Mouse (Mus musculus) testis, adult 2 months (tissue): ENCODE measurements around the gene Smim17. TPM values are rescaled to one million over a fixed set of nuclear protein-coding genes. Genes with fewer than 3 reads are reported as not detected.
A peak's percentile ranks its signal among the peaks of the same experiment; 100 is the strongest.
"Not testable (repeated sequence)": the region's sequence is repeated elsewhere in the genome, so short reads cannot be mapped to it uniquely, and the experiment has no call there.

ENCODE experiments used
- H3K27ac ChIP-seq: fragments of 200-500 bp; 2 replicates; pipeline ENCODE4 v1.5.1; 2012; ENCODE audit warnings: low read depth, low read length; ENCODE audit not compliant: control insufficient read depth, insufficient read depth
- H3K27me3 ChIP-seq: fragments of 200-500 bp; 2 replicates; pipeline ENCODE4 v1.6.1; 2012; ENCODE audit warnings: mild to moderate bottlenecking, low read length, moderate library complexity; ENCODE audit not compliant: control insufficient read depth, insufficient read depth
- H3K36me3 ChIP-seq: fragments of 200-500 bp; 2 replicates; pipeline ENCODE4 v1.6.1; 2012; ENCODE audit warnings: mild to moderate bottlenecking, low read length; ENCODE audit not compliant: control insufficient read depth, insufficient read depth
- H3K4me1 ChIP-seq: fragments of 200-500 bp; 2 replicates; pipeline ENCODE4 v1.6.1; 2012; ENCODE audit warnings: low read length; ENCODE audit not compliant: control insufficient read depth, insufficient read depth
- H3K4me3 ChIP-seq: fragments of 200-500 bp; 2 replicates; pipeline ENCODE4 v1.5.1; 2012; ENCODE audit warnings: low read depth, mild to moderate bottlenecking, low read length, moderate library complexity, mixed read lengths; ENCODE audit not compliant: control insufficient read depth
- CTCF ChIP-seq: fragments of 200-500 bp; IDR thresholded peaks from 2 replicates; pipeline ENCODE4 v1.5.1; 2012; ENCODE audit warnings: low read depth, mild to moderate bottlenecking, inconsistent platforms, low read length, moderate library complexity; ENCODE audit not compliant: control insufficient read depth, insufficient read depth, insufficient replicate concordance
- POLR2A ChIP-seq: fragments of 200-500 bp; IDR thresholded peaks from 2 replicates; pipeline ENCODE4 v1.6.1; 2012; ENCODE audit warnings: low read depth, mild to moderate bottlenecking, inconsistent platforms, low read length, moderate library complexity; ENCODE audit not compliant: control insufficient read depth
- polyA plus RNA-seq: library from polyadenylated mRNA; depleted of rRNA; stranded (reverse); fragments of >200 nt; gene quantifications from 2 replicates; pipeline ENCODE4 v1.2.3, GENCODE M21; 2012

Gene Smim17
- polyA plus RNA-seq, 1 experiment: 0.61 TPM

DNA sequence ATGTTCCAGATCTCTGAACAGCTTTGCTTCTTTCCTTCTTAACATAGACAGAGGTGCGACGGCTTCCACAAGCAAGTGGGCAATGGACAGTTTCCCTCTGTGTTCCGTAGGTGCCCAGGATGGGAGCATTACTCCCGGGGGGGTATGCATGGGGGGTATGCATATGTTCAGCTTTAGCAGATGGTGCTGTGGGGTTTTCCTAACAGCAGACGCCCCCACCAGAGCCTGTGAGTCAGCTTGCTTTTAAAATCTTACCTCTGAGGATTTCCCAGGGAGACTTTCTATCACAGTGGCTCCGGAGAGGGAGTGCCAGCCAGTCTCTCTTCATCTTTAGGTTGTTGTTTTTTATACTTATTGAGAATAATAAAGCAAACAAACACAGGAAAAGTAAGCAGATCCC is 21.4 kb downstream of the Smim17 start:
- TF ChIP-seq CTCF (no peak), POLR2A (no peak)
- Histone ChIP-seq H3K27ac (no peak overlapping the region), H3K4me1 (peaks cover 14% of the 10 kb centered on the region), H3K27me3 (no peaks in the 10 kb centered on the region), H3K4me3 (peak overlapping the region; percentile 42), H3K36me3 (no peaks in the 10 kb centered on the region)

DNA sequence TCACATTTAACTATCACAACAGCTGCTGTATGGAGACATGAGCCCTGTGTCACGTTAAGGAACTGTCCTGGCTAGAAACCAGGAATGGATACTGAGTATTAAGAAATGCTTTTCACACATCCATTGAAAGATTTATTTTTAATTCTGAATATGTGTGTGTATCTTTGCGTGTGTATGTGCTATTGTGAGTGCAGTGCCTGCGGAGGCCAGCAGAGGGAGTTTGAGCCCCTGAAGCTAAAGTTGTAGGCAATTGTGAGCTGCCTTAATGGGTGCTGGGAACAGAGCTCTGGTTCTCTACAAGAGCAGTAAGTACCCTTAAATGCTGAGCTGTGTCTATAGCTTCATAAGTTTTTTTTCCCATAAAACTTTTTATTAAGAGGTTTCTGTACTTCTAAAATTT is 30.9 kb downstream of the Smim17 start:
- no peaks in the 10 kb centered on the region for H3K27me3 ChIP-seq
- TF ChIP-seq CTCF (peak; percentile 37; the same call in 1 of the 2 replicates), POLR2A (no peak)
- no peaks in the 10 kb centered on the region; the same call in 1 of the 2 replicates for H3K4me1 ChIP-seq
- H3K36me3 ChIP-seq: no peaks in the 10 kb centered on the region; the same call in 1 of the 2 replicates
- H3K4me3 ChIP-seq: no peak overlapping the region
- H3K27ac ChIP-seq: no peak overlapping the region

DNA sequence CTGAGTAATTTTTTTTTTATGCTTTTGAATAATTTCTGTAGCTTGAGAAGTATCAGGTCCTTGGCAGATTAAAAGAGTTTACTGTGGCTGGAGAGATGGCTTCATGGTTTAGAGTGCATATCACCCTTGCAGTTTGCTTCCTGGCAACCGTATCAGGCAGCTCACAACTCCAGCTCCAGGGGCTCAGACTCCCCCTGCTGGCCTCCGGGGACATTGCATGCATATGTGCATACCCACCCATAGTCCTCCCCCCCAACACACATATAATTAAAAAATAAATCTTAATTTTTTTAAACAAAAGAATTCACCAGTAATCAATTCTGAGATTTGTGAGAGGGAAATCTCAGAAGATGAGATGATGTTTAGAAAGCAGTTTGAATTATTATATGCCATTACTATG is 31.8 kb downstream of the Smim17 start:
- Histone ChIP-seq H3K27me3 (no peaks in the 10 kb centered on the region), H3K36me3 (no peaks in the 10 kb centered on the region; the same call in 1 of the 2 replicates), H3K4me3 (no peak overlapping the region), H3K4me1 (peaks cover 4% of the 10 kb centered on the region), H3K27ac (no peak overlapping the region)
- TF ChIP-seq CTCF: peak; percentile 81
- no peak for TF ChIP-seq POLR2A

DNA sequence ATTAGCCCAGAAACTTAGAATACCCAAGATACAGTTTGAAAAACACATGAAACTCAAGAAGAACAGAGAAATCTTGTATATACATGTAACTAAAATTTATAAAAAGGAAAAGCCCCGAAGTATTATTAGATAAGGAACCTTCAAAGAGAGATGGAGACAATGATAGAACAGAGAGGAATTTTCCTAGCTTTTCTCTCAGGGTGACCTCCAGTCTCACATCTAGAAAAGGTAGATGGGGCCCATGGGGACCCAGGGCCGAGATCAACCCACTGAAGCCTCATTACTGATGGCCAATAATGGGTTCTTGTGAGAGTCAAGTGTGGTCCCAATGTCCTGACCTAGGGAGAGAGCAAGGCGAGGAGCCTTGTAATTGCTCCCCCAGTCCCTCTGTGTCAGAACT is 39.9 kb downstream of the Smim17 start, which contains the start of gene Olfr1344:
TSS of gene Olfr1344 (plus strand) at position 301 of the 400 bp plus-strand sequence.
- TF ChIP-seq POLR2A (no peak), CTCF (no peak)

DNA sequence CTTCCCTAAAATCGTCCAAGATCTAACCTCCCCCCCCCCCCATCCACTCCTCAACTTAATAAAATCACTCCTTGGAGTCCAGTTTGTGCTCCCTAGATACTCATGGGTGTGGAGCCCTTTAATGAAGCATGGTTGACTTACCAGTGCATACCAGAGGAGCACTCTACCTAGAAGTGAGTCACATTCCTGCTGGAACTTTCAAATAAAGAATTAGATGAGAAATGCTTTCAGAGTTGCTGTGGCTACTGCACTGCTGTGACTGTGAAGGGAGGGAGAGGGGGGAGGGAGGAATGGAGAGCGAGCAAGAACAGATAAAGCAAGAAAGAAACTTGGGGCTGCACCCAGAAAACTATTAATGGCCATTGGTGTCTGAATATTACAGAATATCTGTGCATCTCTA is 42.7 kb downstream of the Smim17 start:
- Histone ChIP-seq H3K4me1 (peaks cover 5% of the 10 kb centered on the region), H3K27me3 (no peaks in the 10 kb centered on the region), H3K36me3 (no peaks in the 10 kb centered on the region), H3K4me3 (no peak overlapping the region), H3K27ac (no peak overlapping the region)
- TF ChIP-seq CTCF (no peak), POLR2A (no peak)

More for the DNA sequence above, 39.9 kb downstream of the Smim17 start, which contains the start of gene Olfr1344:
- Histone ChIP-seq H3K27ac (no peak within 1 kb of the TSS), H3K4me3 (no peak within 1 kb of the TSS), H3K4me1 (peaks cover 10% of the 10 kb centered on the region), H3K27me3 (no peaks in the 10 kb centered on the region), H3K36me3 (no peaks in the 10 kb centered on the region)

DNA sequence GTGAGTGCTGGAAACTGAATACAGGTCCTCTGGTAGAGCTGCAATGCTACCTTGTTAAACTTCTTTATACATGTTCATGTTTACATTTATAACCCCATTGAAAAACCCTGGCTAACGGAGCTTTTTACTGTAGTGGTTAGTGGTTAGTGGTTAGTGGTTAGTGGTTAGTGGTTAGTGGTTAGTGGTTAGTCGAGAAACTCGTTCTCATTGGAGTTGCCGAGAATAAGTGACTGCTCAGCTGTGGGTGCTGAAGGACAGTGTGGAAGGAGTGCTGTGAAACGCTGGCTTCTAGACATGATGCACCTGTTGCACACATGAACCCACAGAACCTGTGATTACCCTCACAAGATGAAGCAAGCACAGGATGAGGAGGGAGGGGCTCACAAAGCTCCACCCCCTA is 49.3 kb downstream of the Smim17 start:
- Histone ChIP-seq H3K27ac (no peak overlapping the region), H3K36me3 (no peaks in the 10 kb centered on the region), H3K27me3 (no peaks in the 10 kb centered on the region), H3K4me1 (no peaks in the 10 kb centered on the region), H3K4me3 (no peak overlapping the region)
- no peak for TF ChIP-seq CTCF
- TF ChIP-seq POLR2A: no peak

DNA sequence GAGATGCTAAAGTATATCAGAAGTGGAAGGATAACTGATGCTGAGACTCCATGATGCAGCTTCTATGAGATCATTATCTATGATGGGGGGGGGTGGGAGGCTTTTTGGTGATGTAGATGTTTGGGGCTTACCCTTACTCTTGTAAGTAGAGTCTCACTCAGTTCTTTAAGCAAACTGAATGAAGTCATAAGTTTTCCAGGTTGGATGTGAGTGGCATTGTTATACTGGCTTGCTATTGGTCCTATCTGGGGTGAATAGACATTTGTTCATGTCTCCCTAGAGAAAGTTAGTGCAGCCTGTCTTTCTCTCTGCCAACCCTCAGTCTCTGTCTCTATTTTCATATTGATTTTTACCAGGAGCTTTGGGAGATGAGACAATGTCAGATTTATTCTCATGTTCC is 57.4 kb downstream of the Smim17 start, which contains the start of gene Olfr1336:
TSS of gene Olfr1336 (plus strand) at position 301 of the 400 bp plus-strand sequence.
- H3K27me3 ChIP-seq: no peaks in the 10 kb centered on the region
- no peak within 1 kb of the TSS for H3K4me3 ChIP-seq
- H3K4me1 ChIP-seq: no peaks in the 10 kb centered on the region
- H3K36me3 ChIP-seq: no peaks in the 10 kb centered on the region
- no peak for TF ChIP-seq CTCF
- TF ChIP-seq POLR2A: no peak
- H3K27ac ChIP-seq: no peak within 1 kb of the TSS

DNA sequence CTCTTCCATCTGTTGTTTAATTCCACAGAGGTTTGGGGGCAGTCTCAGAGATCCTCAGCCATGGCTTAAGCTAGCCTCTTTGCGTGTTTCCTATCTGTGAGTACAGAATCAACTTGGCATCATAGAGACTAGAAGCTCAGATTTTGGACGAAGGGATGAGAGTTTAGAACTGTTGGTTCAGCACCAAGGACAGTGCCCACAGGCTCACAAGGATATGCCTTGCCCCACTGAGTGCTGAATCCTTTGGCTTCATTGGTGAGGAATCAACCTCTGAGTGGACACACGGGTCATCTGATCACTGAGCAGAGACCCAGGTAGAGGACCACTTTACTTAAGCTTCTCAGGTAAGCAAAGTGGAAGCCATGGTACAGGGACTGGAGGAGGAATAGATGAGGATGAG is 57.9 kb downstream of the Smim17 start:
- no peaks in the 10 kb centered on the region for H3K4me1 ChIP-seq
- H3K36me3 ChIP-seq: no peaks in the 10 kb centered on the region
- H3K27ac ChIP-seq: no peak overlapping the region
- no peaks in the 10 kb centered on the region for H3K27me3 ChIP-seq
- no peak overlapping the region for H3K4me3 ChIP-seq
- TF ChIP-seq CTCF (no peak), POLR2A (no peak)

DNA sequence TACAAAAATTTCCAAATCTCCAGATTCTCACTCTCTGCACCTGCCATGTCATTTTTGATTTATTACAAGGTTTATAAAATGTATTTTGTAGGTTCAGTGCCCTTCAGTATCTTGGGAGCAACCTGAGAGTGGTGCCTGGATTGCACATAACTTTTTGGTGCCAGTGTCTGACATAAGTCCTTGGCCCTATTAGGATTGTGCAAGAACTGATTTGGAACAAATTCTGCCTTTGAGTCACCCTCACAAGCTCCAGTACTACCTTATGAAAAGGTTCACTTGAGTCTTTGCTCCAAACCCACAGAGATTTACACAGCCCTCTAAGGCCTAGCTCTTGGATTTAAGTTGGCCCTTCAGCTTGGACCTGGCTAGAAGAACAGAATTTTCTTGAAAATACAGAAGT is 68.4 kb downstream of the Smim17 start, which contains the start of gene Olfr1346:
TSS of gene Olfr1346 (plus strand) at position 151 of the 400 bp plus-strand sequence.
- Histone ChIP-seq H3K36me3 (no peaks in the 10 kb centered on the region), H3K27ac (no peak within 1 kb of the TSS), H3K4me3 (no peak within 1 kb of the TSS), H3K4me1 (no peaks in the 10 kb centered on the region), H3K27me3 (no peaks in the 10 kb centered on the region)
- TF ChIP-seq POLR2A: no peak
- TF ChIP-seq CTCF: no peak

DNA sequence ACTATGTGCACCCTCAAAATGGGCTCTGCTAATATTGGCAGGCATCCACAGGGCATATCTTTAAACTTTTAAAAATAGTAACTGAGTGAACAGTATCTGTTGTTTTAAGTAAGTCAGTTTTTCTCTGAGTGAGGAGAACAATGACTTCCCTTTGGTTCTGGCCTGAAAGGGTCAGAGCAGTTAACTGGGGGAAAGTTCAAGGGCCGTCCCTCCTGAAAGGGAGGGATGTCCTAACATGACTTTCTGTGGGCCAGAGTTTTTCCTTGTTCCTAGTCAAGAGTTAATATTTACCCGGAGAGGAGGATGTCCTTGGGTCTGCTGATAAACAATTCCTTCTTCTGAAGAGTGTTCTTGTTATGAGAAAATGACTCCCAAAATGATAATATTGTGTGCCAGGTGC is 79.1 kb downstream of the Smim17 start:
- H3K27ac ChIP-seq, H3K36me3 ChIP-seq, H3K27me3 ChIP-seq, H3K4me1 ChIP-seq, H3K4me3 ChIP-seq: not testable (repeated sequence)
